Mouse (Mus musculus) kidney, adult 9 months (tissue): ENCODE measurements around the gene 4930563M21Rik.
A peak's percentile ranks its signal among the peaks of the same experiment; 100 is the strongest.
"Not testable (repeated sequence)": the region's sequence is repeated elsewhere in the genome, so short reads cannot be mapped to it uniquely, and the experiment has no call there.

ENCODE experiments used
- DNase-seq: peaks from one replicate; pipeline ENCODE4 v3.0.0; 2022

Gene 4930563M21Rik

GRCm38 (mm10) chr9:56010450-56010849, at the start of gene 4930563M21Rik:
Gene 4930563M21Rik (minus strand): TSS chr9:56010550.
- no peak for DNase-seq

- no peak for DNase-seq
These were observed 45.8 kb upstream of the 4930563M21Rik start for GRCm38 (mm10) chr9:56056147-56056546.

DNA sequence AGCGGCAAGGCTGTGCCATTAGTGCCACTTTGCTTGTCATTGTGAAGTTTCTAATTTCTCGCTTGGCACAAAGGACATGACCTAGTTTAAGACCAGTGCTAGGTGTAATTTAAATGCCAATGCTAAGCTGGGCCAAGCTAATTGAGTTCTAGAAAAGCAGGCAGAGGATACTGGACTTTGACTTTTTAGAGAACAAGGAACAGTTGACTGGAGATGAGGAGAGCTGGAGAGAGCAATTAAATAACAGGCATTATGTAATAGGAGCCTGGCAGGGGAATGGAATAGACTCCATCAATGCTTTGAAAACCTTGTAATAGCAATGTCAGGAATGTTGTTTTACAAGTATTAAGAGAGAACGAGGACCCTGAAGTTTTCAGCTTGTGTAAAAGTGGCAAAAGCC, 43.4 kb upstream of the 4930563M21Rik start:
- DNase-seq, result peak; percentile 88

- DNase-seq, result no peak
These were observed 31.9 kb upstream of the 4930563M21Rik start for GRCm38 (mm10) chr9:56042181-56042621.

- DNase-seq, result peak; percentile 96
These were observed 31.2 kb upstream of the 4930563M21Rik start, which contains the start of gene Rcn2 for GRCm38 (mm10) chr9:56041372-56042180. Gene Rcn2 (plus strand): TSS chr9:56041845.

DNA sequence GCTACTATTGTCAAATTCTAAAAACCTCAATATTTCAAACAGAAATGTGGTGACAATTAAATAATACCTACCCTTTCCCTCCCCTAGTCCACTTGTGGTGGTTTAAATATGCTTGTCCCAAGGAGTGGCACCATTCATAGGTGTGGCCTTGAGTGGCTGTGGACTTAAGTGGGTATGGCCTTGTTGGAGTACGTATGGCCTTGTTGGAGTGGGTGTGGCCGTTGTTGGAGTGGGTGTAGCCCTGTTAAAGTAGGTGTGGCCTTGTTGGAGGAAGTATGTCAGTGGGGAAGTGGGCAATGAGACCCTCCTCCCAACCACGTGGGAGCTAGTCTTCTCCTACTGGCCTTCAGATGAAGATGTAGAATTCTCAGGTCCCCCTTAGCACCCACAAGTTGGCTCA, 21.9 kb upstream of the 4930563M21Rik start:
- no peak for DNase-seq

DNA sequence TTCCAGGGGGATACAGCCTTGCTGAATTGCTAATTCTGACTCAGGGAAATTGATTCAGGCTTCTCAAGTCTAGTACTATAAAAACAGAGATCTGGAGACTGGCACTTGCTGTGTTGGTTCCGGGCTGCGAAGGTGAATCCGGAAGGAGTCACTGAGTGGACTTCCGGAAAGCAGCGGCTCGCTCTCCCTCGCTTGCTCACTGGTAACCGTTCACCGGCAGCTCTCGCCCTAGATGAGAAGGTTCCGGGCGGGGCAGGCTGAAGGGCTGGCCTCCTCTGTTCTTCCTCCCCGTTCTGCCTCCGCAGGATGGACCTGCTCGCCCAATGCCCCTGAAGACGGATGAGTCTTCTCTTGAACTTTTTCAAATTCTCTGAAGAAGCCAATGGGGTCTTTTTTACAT, 16.9 kb upstream of the 4930563M21Rik start:
- no peak for DNase-seq

- DNase-seq, result peak; percentile 13
These were observed 14.4 kb upstream of the 4930563M21Rik start for GRCm38 (mm10) chr9:56024772-56025171.

DNA sequence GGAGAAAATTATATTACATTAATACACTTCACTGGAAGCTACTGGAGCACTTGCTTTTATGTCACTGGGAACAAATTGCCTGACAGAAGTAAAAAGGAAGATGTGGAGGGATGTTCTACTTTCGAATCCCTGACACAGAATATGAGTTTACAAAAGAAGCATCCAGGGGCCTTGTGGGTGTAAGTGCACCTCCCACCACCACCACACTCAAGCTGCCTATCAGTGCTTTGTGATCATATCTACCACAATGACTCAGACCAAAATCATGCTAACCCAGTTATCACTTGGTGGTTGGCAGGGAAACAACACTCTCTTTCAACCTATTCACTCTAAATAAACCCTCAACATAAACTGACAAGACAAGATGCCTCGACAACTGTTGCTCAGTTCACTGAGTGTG, 5.7 kb downstream of the 4930563M21Rik start:
- DNase-seq, result not testable (repeated sequence)

DNA sequence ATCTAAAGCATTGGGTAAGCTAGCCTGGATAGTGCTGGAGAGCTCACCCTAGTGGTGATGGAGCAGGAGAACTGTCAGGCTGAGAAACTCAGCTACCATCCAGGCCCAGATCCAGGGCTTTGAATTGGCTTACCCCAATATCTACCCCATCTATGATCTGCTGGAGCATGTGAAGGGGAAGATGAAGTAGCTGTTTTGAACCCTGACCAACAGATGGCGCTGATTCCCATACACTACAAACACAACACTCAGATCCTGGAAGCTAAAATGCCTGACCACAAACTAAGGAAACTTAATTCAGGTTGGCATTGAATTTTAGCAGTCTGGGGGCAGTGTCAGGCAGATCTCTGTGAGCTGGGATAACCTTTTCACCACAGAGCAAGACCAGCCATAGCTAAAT, 63.5 kb downstream of the 4930563M21Rik start:
- DNase-seq, result peak; percentile 35

- no peak for DNase-seq
These were observed 69.0 kb downstream of the 4930563M21Rik start for GRCm38 (mm10) chr9:55941356-55941755.

DNA sequence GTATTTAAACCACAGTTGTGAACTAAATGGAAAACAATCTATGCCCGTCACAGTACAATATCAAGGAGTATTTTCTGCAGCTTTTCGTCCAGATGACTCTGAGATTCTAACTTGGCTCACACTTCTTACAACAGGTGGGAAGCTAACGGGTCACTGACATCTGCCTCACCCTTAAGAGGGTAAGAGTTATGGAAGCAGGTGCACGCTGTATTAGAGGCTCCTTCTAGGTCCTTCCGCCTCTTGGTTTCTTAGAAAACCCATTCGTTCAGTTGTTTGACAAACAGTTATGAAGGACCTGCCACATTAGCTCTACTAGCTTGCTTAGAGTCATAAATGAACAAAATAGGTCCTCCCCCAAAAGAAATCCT, 71.7 kb downstream of the 4930563M21Rik start:
- DNase-seq, result no peak

GRCm38 (mm10) chr9:55937664-55938617, 72.4 kb downstream of the 4930563M21Rik start, which contains the start of gene Scaper:
Gene Scaper (minus strand): TSS chr9:55938119.
- DNase-seq, result peak; percentile 93

- DNase-seq, result no peak
These were observed 73.1 kb downstream of the 4930563M21Rik start for GRCm38 (mm10) chr9:55937224-55937663.

DNA sequence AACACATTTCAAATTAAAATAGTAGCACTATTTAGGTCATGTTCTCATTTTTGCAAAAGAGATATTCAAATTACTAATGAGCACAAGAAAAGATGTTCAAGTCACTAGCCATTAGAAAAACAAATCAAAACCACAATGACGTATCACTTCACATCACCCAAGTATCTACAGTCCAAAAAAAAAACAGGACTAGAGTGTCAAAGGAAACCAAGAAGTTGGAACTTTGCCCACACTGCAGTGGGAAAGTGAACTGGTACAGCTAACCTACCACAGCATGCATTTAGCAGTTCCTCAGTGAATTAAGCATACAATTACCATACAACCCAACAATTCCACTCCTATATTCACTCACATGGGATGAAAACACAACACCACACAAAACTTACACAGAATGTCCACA, 77.9 kb downstream of the 4930563M21Rik start:
- no peak for DNase-seq

GRCm38 (mm10) chr9:55918579-55918978, 91.8 kb downstream of the 4930563M21Rik start:
- DNase-seq, result peak; percentile 40

DNA sequence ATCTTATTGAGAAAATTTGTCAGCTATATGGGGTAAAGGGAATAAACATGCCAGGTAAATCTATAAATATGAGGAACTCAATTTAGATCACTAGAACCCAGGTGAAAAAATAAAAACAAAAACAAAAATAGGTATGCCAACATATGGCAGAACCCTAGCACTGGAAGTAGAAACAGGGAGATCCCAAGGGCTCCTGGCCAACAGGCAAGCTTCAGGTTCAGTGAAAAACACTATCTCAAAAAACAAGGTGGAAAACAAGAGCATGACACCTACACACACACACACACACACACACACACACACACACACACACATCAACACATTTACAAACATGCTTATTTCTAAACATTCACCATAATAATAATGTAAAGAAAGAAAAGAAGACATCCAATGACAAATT, 93.6 kb downstream of the 4930563M21Rik start:
- no peak for DNase-seq
